Mouse (Mus musculus) bone marrow macrophage, adult 2 months (primary cell): ENCODE results near the gene Wdr19. TPM values are rescaled to one million over a fixed set of nuclear protein-coding genes. Genes with fewer than 3 reads are reported as not detected.

ENCODE experiments used
- H3K27ac ChIP-seq: 2 replicates; pipeline ENCODE4 v1.5.1; 2012; ENCODE audit warnings: low read depth, low read length; ENCODE audit not compliant: insufficient read depth
- H3K4me1 ChIP-seq: 2 replicates; pipeline ENCODE4 v1.6.1; 2012; ENCODE audit warnings: low read length; ENCODE audit not compliant: control insufficient read depth, insufficient read depth
- H3K4me3 ChIP-seq: 2 replicates; pipeline ENCODE4 v1.5.1; 2012; ENCODE audit warnings: mild to moderate bottlenecking, low read length, moderate library complexity; ENCODE audit not compliant: insufficient read depth
- CTCF ChIP-seq: IDR thresholded peaks from 2 replicates; pipeline ENCODE4 v1.5.1; 2012; ENCODE audit warnings: low read depth, mild to moderate bottlenecking, low read length, moderate library complexity
- POLR2A ChIP-seq: IDR thresholded peaks from 2 replicates; pipeline ENCODE4 v1.6.1; 2012; ENCODE audit warnings: mild to moderate bottlenecking, low read depth, low read length, borderline replicate concordance
- polyA plus RNA-seq: library from polyadenylated mRNA; stranded (reverse); fragments of >200 nt; gene quantifications from 2 replicates; pipeline ENCODE4 v1.2.4, GENCODE M21; 2012; ENCODE audit not compliant: missing spikeins, insufficient read depth, insufficient read length

Wdr19 gene
- polyA plus RNA-seq, 1 experiment = 12.0 TPM

DNA sequence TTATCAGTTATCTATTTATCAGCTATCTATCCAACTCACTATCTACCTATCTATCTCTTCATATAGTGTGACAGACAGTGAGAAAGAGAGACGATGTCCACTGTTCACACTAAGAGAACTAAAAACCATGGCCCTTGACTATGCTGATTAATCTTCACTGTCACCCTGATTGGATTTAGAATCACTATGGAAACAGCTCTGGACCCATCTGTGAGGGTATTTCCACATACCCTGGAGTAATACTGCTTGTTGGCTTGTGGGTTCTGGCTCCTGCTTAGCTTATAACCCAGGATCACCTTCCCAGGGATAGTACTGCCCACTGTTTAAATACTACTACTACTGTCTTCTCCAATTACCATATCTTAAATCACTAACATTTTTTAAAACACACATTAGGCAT lies 17.2 kb upstream of the Wdr19 start:
- H3K4me1 ChIP-seq = no peaks in the 10 kb centered on the region
- no peak overlapping the region for H3K4me3 ChIP-seq
- no peak overlapping the region for H3K27ac ChIP-seq
- no peak for TF ChIP-seq POLR2A
- TF ChIP-seq CTCF = no peak

DNA sequence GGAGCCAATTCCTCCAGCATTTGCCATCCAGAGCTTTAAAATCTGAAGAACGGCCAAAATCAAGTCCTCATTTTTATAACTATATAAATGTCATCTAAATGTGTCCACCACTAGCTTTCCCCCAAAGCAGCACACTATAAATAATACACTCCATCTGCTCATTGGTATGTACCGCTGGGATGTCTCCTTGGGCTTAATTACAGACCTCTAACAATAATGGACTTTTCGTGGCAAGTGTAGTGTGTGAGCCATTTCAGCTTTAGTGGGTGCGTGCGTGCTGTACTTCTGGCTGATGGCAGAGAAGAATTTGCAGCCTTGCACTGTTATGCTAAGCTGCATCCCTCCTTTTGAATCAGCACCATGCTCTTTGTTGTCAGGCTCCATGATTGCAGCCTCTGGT lies 7.9 kb upstream of the Wdr19 start:
- Histone ChIP-seq H3K4me3 (no peak overlapping the region), H3K27ac (no peak overlapping the region), H3K4me1 (peaks cover 4% of the 10 kb centered on the region; the same call in 1 of the 2 replicates)
- TF ChIP-seq CTCF = no peak
- TF ChIP-seq POLR2A = no peak

DNA sequence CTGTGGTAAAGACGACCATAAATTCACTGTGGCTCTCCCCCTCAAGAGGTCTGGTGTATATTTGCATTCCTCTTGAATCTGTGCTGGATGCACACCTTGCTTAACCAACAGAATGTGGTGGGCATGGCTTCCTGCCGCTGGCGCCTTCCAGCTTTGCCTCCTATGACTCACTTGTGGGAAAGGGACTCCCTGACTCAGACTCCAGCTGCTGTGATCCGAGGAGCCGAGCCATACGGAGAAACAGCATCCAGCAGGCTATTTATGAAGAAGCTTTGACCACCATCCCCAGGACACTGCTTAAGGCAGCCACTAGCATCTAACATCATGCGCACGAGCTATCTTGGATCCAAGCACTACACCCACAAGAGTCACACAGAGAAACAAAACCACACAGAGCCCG lies 5.1 kb upstream of the Wdr19 start:
- H3K27ac ChIP-seq = no peak overlapping the region
- TF ChIP-seq CTCF (no peak), POLR2A (no peak)
- H3K4me3 ChIP-seq = no peak overlapping the region
- peaks cover 6% of the 10 kb centered on the region; the same call in 1 of the 2 replicates for H3K4me1 ChIP-seq

DNA sequence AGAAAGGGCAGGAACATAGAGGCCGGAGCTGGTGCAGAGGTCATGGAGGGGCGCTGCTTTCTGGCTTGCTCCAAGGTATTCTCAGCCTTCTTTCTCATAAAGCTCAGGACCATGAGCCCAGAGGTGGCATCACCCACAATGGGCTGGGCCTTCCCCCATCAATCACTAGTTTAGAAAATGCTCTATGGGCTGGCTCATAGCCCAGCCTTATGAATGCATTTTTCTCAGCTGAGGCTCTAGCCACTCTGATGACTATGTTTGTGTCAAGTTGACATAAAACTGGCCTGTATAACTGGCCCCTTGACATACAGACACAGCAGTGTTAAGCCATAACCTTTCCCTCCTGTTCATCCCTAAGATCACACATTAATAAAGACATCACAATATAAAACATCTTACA lies 5.2 kb downstream of the Wdr19 start:
- 0 out of 2 replicates have a peak, but pooled peaks cover 3% of the 10 kb centered on the region for H3K4me1 ChIP-seq
- no peak overlapping the region for H3K27ac ChIP-seq
- TF ChIP-seq POLR2A (no peak), CTCF (no peak)
- H3K4me3 ChIP-seq = no peak overlapping the region

DNA sequence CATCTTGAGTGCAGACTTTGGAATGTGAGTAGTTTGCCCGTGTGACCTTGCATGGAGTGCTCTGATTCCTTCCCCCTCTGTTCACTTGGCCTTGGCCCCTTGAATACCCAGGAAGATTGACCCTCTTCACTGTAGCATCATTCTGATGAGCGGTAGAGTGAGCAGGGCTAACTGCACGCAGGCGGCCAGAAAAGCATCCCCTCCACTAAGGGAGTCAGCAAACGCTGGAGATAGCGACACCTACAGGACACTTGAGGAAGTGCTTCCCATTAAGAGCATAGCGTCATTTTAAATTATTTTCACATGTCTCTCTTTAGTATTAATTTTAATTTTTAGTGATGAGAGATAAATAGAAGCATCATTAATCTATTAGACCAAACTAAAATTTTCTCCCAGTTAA lies 13.8 kb downstream of the Wdr19 start:
- H3K27ac ChIP-seq = no peak overlapping the region
- TF ChIP-seq CTCF = peak; percentile 98
- TF ChIP-seq POLR2A = no peak
- H3K4me1 ChIP-seq = no peaks in the 10 kb centered on the region
- H3K4me3 ChIP-seq = no peak overlapping the region

DNA sequence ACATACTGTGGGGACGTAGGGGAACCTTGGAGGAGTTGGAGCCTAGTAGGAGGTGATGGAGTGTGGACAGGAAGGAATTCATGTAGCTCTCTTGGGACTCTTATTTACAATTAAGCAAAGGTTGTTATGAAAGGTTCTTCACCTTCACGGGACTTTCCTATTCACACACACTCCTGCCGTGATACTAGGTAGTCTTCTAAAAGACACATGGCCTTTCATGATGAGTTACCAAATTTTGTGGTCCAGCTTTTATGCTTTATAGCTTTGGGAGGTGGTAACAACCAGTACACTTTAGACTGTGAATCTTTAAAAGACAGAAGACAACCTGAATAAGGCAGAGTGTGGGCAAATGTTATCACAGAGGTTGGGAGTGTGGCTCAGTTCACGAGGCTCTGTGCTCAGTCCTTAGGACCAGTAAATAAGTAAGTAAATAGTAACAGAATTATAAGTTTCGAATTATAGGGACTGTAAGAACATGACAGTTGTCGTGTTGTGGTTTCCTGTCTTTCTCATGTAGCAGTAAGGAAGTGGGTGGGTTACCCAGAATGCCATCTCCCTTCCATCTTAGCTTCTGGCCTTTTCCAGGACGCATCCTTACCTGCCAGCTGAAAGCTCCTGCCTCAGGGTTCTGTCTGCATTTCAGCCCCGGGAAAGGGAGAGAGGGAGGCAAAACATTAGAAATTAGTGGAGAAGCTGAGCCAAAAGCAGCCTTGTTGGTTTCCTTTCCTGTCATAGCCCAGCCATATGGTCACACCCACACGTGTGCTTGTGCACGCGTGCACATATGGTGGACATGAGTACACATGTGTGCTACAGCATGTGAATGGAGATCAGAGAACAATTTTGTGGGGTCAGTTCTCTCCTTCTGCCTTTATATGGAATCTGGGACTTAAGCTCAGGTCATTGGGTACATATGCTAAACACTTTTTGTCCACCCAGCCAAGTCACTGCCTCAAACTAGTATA lies 18.1 kb downstream of the Wdr19 start:
- Histone ChIP-seq H3K27ac (no peak overlapping the region), H3K4me1 (no peaks in the 10 kb centered on the region)

DNA sequence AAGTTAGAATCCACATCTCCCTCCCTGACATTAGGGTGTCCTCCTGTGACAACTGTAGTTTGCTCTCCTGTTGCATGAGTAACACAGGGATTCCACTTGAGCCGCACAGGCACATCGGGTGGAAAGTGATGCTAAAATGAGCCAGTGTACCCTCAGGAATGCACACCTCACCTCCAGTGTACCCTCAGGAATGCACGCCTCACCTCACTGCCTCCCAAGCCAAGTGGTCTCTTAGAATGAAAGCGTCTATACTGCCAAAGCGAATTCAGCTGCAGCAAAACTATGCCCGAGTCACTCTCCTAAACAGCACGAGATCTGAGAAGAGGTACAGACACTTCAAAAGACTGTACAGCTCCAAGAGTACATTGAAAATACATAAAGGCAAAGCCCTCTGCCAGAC lies 21.5 kb downstream of the Wdr19 start:
- TF ChIP-seq CTCF (no peak), POLR2A (no peak)

More for the DNA sequence above, 18.1 kb downstream of the Wdr19 start:
- H3K4me3 ChIP-seq = no peak overlapping the region
- TF ChIP-seq POLR2A (no peak), CTCF (no peak)

DNA sequence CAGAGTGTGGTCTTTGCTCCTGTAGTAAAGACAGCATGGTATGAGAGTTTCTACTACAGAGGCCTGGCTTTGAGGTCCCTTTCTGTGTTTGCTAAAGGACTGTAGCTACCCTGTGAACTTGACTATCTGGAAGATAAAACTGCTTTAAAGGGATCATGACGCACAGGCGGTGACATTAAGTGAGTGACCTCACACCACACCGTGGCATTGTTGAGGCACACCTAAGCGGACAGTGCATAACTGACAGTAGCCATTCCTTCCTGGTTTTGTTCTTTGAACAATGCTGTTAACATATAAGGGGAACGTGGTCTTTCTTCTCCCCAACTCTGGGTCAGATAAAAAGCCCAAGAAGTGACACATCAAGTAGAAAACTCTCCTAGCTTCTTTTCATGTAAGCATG lies 24.6 kb downstream of the Wdr19 start:
- TF ChIP-seq CTCF = no peak
- no peak for TF ChIP-seq POLR2A
- Histone ChIP-seq H3K4me3 (no peak overlapping the region), H3K27ac (no peak overlapping the region), H3K4me1 (no peaks in the 10 kb centered on the region)

More for the DNA sequence above, 21.5 kb downstream of the Wdr19 start:
- H3K4me1 ChIP-seq = no peaks in the 10 kb centered on the region
- no peak overlapping the region for H3K4me3 ChIP-seq
- H3K27ac ChIP-seq = no peak overlapping the region

DNA sequence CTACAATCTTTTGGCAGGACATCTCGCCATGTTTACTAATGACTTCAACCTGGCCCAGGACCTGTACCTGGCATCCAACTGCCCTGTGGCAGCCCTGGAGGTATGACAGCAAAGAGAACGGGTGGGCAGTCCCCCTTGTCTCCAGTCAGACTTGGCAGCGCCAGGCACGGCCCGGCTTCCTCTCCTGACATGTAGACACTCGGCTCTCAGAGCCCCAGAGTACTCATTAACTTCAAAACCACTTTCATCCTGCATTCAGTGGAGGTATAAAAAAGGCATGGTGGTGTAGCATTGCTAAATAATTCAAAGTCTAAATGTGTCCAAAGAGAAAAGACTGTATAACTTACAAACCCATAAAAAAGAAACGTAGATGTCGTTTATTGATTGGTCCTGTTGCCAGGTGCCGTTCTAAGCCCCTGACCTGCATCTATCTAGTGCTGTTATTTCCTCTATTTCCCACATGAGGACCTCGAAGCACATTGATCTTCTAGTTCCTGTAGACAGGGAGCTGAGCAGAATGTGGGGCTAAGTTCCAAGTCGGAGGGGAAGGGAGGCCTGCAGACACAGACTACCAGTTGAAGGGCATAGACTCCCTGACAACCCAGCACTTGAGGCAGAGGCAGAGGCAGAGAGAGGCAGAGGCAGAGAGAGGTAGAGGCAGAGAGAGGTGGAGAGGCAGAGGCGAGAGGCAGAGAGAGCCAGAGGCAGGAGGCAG lies 31.9 kb downstream of the Wdr19 start:
- no peak overlapping the region for H3K4me3 ChIP-seq
- no peaks in the 10 kb centered on the region for H3K4me1 ChIP-seq
- no peak for TF ChIP-seq CTCF
- no peak for TF ChIP-seq POLR2A
- no peak overlapping the region for H3K27ac ChIP-seq

DNA sequence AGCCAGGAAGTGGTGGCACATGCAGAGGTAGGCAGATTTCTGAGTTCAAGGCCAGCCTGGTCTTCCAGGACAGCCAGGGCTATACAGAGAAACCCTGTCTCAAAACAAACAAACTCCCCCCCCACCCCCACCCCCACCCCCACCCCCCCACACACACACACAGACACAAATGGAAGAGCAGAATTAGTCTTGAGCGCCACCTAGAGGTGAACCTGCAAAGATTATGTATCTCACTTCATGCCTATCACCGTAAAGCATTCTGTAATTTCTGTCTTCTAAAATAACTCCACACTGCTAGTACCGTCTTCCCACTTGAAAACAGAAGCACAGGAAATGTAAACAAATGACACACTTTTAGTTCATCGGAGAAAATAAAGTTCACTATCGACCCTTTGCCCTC lies 43.2 kb downstream of the Wdr19 start:
- Histone ChIP-seq H3K27ac (no peak overlapping the region), H3K4me3 (no peak overlapping the region), H3K4me1 (peaks cover 12% of the 10 kb centered on the region)
- TF ChIP-seq CTCF (peak; percentile 12; the same call in 1 of the 2 replicates), POLR2A (no peak)
